Mouse (Mus musculus) urinary bladder, postnatal 25 days (tissue): ENCODE results near the gene Stk38.

ENCODE experiments used
- DNase-seq: peaks from one replicate; pipeline ENCODE4 v3.0.0; 2022; ENCODE audit warnings: low spot score

Stk38 gene

DNA sequence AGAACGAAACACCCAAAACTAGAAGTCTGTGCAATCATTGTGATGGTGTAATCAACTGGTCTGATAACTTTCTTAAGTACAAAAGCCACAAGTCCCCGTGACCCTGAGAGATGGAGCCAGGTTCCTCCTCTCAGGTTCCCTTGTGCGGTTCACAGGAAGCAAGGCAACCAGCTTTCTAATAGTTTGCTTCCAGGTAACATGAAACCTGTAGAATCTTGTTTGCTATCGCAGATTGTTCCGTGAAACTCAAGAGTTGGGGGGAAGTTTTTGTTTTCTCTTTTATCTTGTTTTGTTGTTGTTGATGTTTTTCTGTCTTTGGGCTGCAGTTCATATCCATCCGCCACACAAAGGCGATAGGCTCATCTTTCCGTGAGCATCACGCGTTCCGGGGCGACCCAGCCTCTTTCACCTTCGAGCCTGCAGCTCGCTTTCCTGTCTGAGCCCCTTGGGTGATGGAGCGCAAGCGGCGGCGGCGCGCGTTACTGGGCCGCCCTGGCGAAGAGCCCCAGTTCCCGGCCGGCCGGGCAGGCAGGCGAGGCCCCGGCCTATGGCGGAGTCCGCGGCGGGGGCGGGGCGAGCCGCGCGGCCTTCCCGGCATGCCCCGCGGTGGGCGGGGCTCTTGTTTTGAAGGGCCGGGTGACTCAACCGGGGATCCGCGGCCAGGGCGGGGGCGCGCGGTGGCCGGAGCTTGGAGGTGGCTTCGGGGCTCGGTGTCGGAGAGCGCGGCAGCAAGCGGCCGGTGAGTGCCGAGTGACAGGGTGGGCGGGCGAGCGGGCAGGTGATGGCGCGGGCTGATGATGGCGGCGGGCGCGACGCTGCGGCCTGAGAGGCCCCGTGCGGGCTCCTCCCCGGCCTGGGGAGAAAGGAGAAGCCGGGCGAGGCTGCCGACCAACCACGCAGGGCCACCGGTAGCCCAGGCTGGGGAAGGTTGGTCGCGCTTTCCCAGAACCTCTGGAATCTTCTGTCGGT lies 55.7 kb downstream of the Stk38 start, which contains the start of gene Kctd20:
Gene Kctd20, plus strand, starts transcription at position 120 of the 969 bp plus-strand sequence.
- peak; percentile 94 for DNase-seq

GRCm38 (mm10) chr17:28950751-28951150 lies 57.0 kb downstream of the Stk38 start:
- DNase-seq: no peak

GRCm38 (mm10) chr17:28948661-28949060 lies 59.1 kb downstream of the Stk38 start:
- no peak for DNase-seq

DNA sequence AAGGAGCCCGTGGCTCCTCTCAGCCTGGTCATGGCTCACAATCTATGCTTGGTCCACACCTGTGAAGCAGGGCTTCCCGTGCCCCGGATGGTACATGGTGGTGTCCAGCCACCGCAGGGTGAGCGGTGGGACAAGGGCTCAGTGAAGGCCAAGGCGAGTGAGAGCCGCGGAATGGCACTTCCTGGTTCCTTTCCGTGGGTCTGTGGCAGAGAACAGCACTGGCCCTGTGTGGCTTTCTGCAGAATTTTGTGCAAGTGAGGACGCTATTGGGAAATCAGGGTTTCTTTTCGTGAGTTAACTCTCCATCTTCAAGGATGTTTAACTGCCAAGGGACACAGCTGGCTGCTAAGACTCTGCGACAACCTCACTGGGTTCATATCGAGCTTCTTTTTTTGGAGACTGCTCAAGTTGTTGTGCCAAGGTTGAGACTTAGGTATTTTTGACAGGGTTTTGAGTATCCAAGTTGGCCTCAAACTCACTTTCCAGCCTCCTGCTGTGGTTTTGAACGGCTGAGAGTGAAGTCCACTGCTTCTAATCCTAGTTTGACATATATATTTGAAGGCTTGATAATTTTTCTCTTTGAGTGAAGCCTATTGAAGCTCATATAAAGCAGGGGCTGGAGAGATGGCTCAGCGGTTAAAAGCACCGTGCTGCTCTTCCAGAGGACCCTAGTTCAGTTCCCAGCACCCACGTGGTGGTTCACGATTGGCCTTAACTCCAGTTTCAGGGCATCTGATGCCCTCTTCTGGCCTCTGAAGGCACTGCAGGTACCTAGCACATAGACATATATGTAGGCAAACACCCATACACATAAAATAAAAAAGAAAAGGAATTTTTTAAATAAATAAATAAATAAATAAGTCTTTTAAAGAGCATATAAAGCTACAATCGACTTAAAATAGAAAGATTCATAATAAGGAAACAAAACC lies 60.5 kb downstream of the Stk38 start:
- no peak for DNase-seq

GRCm38 (mm10) chr17:28944481-28944880 lies 63.3 kb downstream of the Stk38 start:
- no peak for DNase-seq

GRCm38 (mm10) chr17:28943740-28944139 lies 64.1 kb downstream of the Stk38 start, which contains the start of gene Pxt1:
Pxt1 (minus strand) TSS chr17:28943840.
- DNase-seq: no peak

GRCm38 (mm10) chr17:28942101-28942500 lies 65.7 kb downstream of the Stk38 start:
- DNase-seq: no peak

DNA sequence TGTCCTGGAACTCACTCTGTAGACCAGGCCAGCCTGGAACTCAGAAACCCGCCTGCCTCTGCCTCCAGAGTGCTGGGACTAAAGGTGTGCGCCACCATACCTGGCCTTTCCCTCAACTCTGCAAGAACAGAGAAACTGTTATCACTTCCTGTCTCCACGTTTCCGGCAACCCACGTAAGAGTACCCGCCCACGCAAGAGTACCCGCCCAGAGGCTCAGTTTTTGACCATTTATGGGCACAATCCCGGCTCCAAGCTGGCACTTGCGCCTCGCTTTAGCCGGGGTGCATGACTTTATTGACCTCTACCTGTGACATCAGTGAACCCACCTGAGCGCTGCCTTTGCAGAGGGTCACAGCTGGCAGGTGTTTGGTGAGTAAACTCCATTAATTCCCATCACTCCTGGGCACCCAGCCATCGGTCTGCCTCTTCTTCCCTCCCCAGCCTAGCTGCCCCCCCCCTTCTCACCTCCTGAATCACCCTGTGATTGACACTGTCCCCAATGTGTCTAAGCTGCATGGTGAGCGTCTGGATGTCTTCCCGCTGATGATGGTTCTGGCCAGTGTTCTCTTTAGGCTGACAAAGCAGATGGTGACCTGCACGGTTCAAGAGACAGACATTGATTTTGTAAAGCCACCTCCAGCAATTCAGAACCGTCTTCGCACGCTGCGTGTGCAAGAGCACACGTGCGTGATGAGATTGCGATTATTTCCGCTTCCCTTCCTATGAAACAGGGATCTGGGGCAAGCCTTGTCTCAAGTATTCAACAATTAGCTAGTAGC lies 66.8 kb downstream of the Stk38 start:
- no peak for DNase-seq

GRCm38 (mm10) chr17:28936622-28937345 lies 71.0 kb downstream of the Stk38 start:
- no peak for DNase-seq

DNA sequence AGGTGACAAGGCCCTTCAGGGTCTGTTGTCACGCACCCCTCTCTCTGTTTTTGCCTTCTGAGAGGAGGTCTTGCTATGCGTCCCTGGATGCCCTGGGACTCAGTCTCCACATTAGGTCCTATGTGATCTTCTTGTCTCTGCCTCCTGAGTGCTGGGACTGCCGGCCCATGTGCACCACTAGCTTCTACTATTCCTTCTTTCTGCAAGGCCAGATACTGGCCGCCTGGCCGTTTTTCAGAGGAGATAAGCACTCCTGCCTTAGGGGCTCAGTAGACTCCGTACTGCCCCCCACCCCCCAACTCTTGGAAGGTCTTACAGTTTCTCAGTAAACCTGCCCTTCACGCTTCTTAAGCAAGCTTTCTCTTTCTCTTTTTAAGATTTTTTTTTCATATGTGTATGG lies 71.7 kb downstream of the Stk38 start:
- DNase-seq: no peak

DNA sequence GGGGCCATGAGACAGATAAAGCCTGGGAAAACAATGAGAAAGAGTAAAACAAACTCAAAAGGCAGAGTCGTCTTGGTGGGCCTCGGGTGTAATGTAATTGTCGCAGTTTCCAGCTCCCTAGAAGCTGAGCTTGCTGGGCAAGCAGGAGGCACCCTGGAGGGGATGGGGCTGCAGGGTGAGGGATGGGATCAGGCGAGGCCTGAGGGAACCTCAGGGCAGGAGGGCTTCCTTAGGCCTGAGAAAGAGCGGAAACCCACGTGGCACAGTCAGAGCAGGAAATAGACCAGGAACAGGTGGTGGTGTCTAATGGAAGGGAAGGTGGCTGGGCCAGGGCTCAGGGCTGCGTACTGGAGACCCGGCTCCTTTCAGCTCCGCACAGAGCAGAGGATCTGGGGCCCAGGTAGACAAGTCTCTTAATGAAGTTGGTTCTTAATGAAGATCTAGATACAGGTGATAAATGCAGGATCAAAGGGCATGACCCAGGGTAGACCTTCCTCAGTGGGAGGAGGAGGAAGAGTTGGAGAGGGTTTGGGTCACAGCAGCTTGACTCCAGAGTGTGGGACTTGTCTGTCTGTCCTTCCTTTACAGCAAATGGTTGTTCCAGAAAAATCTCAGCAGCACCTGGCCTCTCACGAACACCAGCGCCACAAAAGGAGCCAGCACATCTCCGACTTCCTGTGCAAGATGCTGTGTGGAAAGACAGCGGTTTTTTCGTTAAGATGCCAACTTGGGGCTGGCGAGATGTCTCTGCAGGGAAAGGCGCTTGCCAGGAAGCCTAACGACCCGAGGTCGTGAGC lies 73.5 kb downstream of the Stk38 start:
- no peak for DNase-seq

DNA sequence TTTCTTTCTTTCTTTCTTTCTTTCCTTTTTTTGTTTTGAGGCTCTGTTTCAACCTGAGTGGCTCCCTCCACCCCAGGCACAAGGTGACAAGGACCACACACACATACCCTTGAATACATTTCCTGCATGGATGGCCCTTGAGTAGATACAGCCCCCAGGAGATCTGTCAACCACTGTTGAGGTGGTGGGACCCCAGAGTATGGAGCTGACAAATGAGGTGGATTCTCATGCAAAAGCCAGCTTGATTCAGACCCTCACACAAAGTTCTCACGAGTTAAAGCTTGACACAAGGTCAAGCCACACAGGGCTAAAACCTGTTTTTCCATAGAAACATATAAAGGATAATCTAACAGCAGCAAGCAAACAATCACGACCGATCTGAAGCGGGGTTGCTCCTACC lies 75.5 kb downstream of the Stk38 start:
- DNase-seq: no peak

- no peak for DNase-seq
These were observed 76.2 kb downstream of the Stk38 start for GRCm38 (mm10) chr17:28931436-28932211.

GRCm38 (mm10) chr17:28930392-28931074 lies 77.3 kb downstream of the Stk38 start:
- peak; percentile 63 for DNase-seq

GRCm38 (mm10) chr17:28929369-28929768 lies 78.4 kb downstream of the Stk38 start:
- DNase-seq: no peak

DNA sequence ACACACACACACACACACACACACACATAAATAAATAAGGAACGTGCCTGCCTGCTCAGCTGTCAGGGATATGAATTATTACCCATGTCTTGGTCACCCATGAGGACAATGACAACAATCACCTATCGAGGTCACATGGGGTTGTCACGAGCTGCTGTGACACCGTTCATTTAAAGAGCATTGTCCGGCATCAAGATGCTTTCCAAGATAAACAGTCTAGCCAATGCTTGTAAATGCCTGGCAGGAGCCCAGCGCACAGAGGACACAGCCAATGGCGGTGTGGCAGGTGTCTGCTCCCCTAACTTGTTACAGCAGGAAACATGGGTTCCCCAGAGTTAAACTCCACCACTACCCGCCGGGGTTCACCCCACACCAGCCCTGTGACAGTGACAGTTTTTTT lies 79.8 kb downstream of the Stk38 start:
- peak; percentile 3 for DNase-seq

- DNase-seq: no peak
These were observed 80.7 kb downstream of the Stk38 start for GRCm38 (mm10) chr17:28926866-28927635.

GRCm38 (mm10) chr17:28926380-28926779 lies 81.4 kb downstream of the Stk38 start:
- DNase-seq: peak; percentile 69
